Mouse (Mus musculus) liver, embryonic 11.5 days (tissue): ENCODE data around the gene Grk6. TPM values are rescaled to one million over a fixed set of nuclear protein-coding genes. Genes with fewer than 3 reads are reported as not detected.
"Not testable (repeated sequence)": the region's sequence is repeated elsewhere in the genome, so short reads cannot be mapped to it uniquely, and the experiment has no call there.

ENCODE experiments used
- ATAC-seq: fragments of 200-750 bp; cut with Nextera tagmentation; replicated peaks from 2 replicates; pipeline ENCODE4 v1.8.0; 2017; ENCODE audit warnings: moderate number of reproducible peaks, mild to moderate bottlenecking, moderate TSS enrichment, moderate library complexity; ENCODE audit not compliant: low FRiP score
- DNase-seq: peaks from one replicate; pipeline ENCODE4 v3.0.0-alpha.2; 2017; ENCODE audit warnings: low spot score
- H3K27ac ChIP-seq: fragments of 300-500 bp; sonication (generic); 2 replicates; pipeline ENCODE4 v1.5.1; 2014; ENCODE audit warnings: mild to moderate bottlenecking, low read depth, low read length, control low read depth
- H3K27me3 ChIP-seq: fragments of 300-500 bp; sonication (generic); replicated peaks from 2 replicates; pipeline ENCODE4 v1.6.1; 2014; ENCODE audit warnings: low read length, mixed read lengths; ENCODE audit not compliant: control insufficient read depth, insufficient read depth
- H3K36me3 ChIP-seq: fragments of 300-500 bp; sonication (generic); 2 replicates; pipeline ENCODE4 v1.6.1; 2014; ENCODE audit warnings: mild to moderate bottlenecking, low read length, moderate library complexity, mixed read lengths; ENCODE audit not compliant: control insufficient read depth, insufficient read depth
- H3K4me1 ChIP-seq: fragments of 300-500 bp; sonication (generic); replicated peaks from 2 replicates; pipeline ENCODE4 v1.6.1; 2014; ENCODE audit warnings: low read length, mixed read lengths; ENCODE audit not compliant: control insufficient read depth, insufficient read depth
- H3K4me2 ChIP-seq: fragments of 300-500 bp; sonication (generic); 2 replicates; pipeline ENCODE4 v1.6.1; 2014; ENCODE audit warnings: mild to moderate bottlenecking, control low read depth, moderate library complexity
- H3K4me3 ChIP-seq: fragments of 300-500 bp; sonication (generic); 2 replicates; pipeline ENCODE4 v1.5.1; 2014; ENCODE audit warnings: low read depth, low read length, control low read depth
- H3K9ac ChIP-seq: fragments of 300-500 bp; sonication (generic); 2 replicates; pipeline ENCODE4 v1.6.1; 2014; ENCODE audit warnings: low read depth, low read length, control low read depth
- H3K9me3 ChIP-seq: fragments of 300-500 bp; sonication (generic); 2 replicates; pipeline ENCODE4 v1.6.1; 2016; ENCODE audit warnings: low read length, inconsistent platforms, mixed read lengths; ENCODE audit not compliant: control insufficient read depth
- WGBS: fragments of 180-500 bp; shearing (Covaris S2); extraction: QIAGEN DNeasy Blood & Tissue Kit; methylation state at CpG from one replicate; pipeline ENCODE4 v1.1.7; 2014; 5-methylcytosine and 5-hydroxymethylcytosine counted together
- polyA plus RNA-seq: library from polyadenylated mRNA; unstranded; fragments of >200 nt; fragmentation: Nextera tagmentation; extraction: Ambion mirVana; gene quantifications from 2 replicates; pipeline ENCODE4 v1.2.1, GENCODE M21; 2014

The Grk6 gene
- polyA plus RNA-seq, 1 experiment from 2014 or later, result 45.8 TPM

GRCm38 (mm10) chr13:55420018-55420932 is 24.6 kb upstream of the Grk6 start:
- Histone ChIP-seq H3K9ac (no peak overlapping the region), H3K9me3 (no peaks in the 10 kb centered on the region), H3K4me3 (0 out of 2 replicates have a peak overlapping the region, but pooled peaks have one; percentile 3), H3K36me3 (no peaks in the 10 kb centered on the region), H3K27ac (no peak overlapping the region), H3K4me1 (peaks cover 7% of the 10 kb centered on the region; the same call in 1 of the 2 replicates), H3K4me2 (no peak overlapping the region), H3K27me3 (peaks cover 52% of the 10 kb centered on the region)
- WGBS, result 24% methylated on average over 51 of the region's 51 CpGs
- ATAC-seq (0 out of 2 replicates have a peak, but pooled peaks have one; percentile 7), DNase-seq (no peak)

- H3K9me3 ChIP-seq, result no peaks in the 10 kb centered on the region
- ATAC-seq (0 out of 2 replicates have a peak, but pooled peaks have one; percentile 24), DNase-seq (peak; percentile 67)
- H3K4me1 ChIP-seq, result peaks cover 7% of the 10 kb centered on the region; the same call in 1 of the 2 replicates
- H3K27ac ChIP-seq, result no peak overlapping the region
- peak overlapping the region; percentile 16; the same call in 1 of the 2 replicates for H3K4me2 ChIP-seq
- peaks cover 52% of the 10 kb centered on the region for H3K27me3 ChIP-seq
- 0 out of 2 replicates have a peak overlapping the region, but pooled peaks have one; percentile 3 for H3K4me3 ChIP-seq
- 14% methylated on average over 35 of the region's 35 CpGs for WGBS
- H3K36me3 ChIP-seq, result no peaks in the 10 kb centered on the region
- no peak overlapping the region for H3K9ac ChIP-seq
These were observed 23.7 kb upstream of the Grk6 start for GRCm38 (mm10) chr13:55420933-55421800.

GRCm38 (mm10) chr13:55426613-55427012 is 18.3 kb upstream of the Grk6 start, which contains the start of gene F12:
F12 (minus strand) TSS chr13:55426793.
- Histone ChIP-seq H3K27ac (peak within 1 kb of the TSS; percentile 21; the same call in 1 of the 2 replicates), H3K4me3 (peak within 1 kb of the TSS; percentile 38), H3K36me3 (no peaks in the 10 kb centered on the region), H3K4me1 (no peaks in the 10 kb centered on the region), H3K4me2 (peak within 1 kb of the TSS; percentile 47), H3K9me3 (no peaks in the 10 kb centered on the region), H3K27me3 (peaks cover 15% of the 10 kb centered on the region), H3K9ac (peak within 1 kb of the TSS; percentile 10; the same call in 1 of the 2 replicates)
- ATAC-seq (no peak), DNase-seq (no peak)
- WGBS, result 76% methylated on average over 10 of the region's 10 CpGs

- H3K4me1 ChIP-seq, result no peaks in the 10 kb centered on the region
- ATAC-seq (peak; percentile 66; the same call in 1 of the 2 replicates), DNase-seq (no peak)
- H3K9me3 ChIP-seq, result no peaks in the 10 kb centered on the region
- peak overlapping the region; percentile 5; the same call in 1 of the 2 replicates for H3K4me2 ChIP-seq
- no peak overlapping the region for H3K4me3 ChIP-seq
- H3K27ac ChIP-seq, result no peak overlapping the region
- no peaks in the 10 kb centered on the region for H3K27me3 ChIP-seq
- WGBS, result 46% methylated on average over 12 of the region's 12 CpGs
- no peaks in the 10 kb centered on the region for H3K36me3 ChIP-seq
- no peak overlapping the region for H3K9ac ChIP-seq
These were observed 15.5 kb upstream of the Grk6 start for GRCm38 (mm10) chr13:55429226-55429888.

- ATAC-seq, result no peak
- Histone ChIP-seq H3K27ac (no peak overlapping the region), H3K9ac (no peak overlapping the region), H3K4me1 (no peaks in the 10 kb centered on the region), H3K27me3 (no peaks in the 10 kb centered on the region), H3K4me3 (no peak overlapping the region), H3K9me3 (no peaks in the 10 kb centered on the region), H3K4me2 (no peak overlapping the region), H3K36me3 (no peaks in the 10 kb centered on the region)
- WGBS, result 76% methylated on average over 2 of the region's 2 CpGs
- DNase-seq, result no peak
These were observed 14.3 kb upstream of the Grk6 start for GRCm38 (mm10) chr13:55430566-55430965.

GRCm38 (mm10) chr13:55431889-55432685 is 12.8 kb upstream of the Grk6 start:
- Histone ChIP-seq H3K27me3 (no peaks in the 10 kb centered on the region), H3K27ac (no peak overlapping the region), H3K4me1 (no peaks in the 10 kb centered on the region), H3K9ac (no peak overlapping the region), H3K4me2 (no peak overlapping the region), H3K4me3 (no peak overlapping the region), H3K9me3 (no peaks in the 10 kb centered on the region), H3K36me3 (no peaks in the 10 kb centered on the region)
- ATAC-seq (no peak), DNase-seq (no peak)
- WGBS, result 51% methylated on average over 10 of the region's 10 CpGs

- not testable (repeated sequence) for H3K27me3 ChIP-seq, H3K4me2 ChIP-seq, DNase-seq, H3K36me3 ChIP-seq, H3K9ac ChIP-seq, H3K27ac ChIP-seq, H3K4me1 ChIP-seq, ATAC-seq, H3K9me3 ChIP-seq, H3K4me3 ChIP-seq
- WGBS, result 72% methylated on average over 14 of the region's 15 CpGs
These were observed 7.7 kb upstream of the Grk6 start for GRCm38 (mm10) chr13:55437111-55437629.
